Mouse (Mus musculus): ENCODE measurements around the gene Gsto2.

- TF ChIP-seq EP300 (IDR thresholded peaks at IDR 0.05; ENCODE audit: low read depth) (no peak), CTCF (IDR thresholded peaks at IDR 0.05; ENCODE audit: low read depth) (no peak)
Measured at GRCm38 (mm10) chr19:47836701-47837526, 28.4 kb upstream of the Gsto2 start.
